Mouse (Mus musculus) layer of hippocampus, postnatal 25 days (tissue): ENCODE results near the gene Lrr1. TPM values are rescaled to one million over a fixed set of nuclear protein-coding genes. Genes with fewer than 3 reads are reported as not detected.
"Not testable (repeated sequence)": the region's sequence is repeated elsewhere in the genome, so short reads cannot be mapped to it uniquely, and the experiment has no call there.

Experiments used
- DNase-seq, 2 experiments: peaks; one replicate each; pipeline ENCODE4 v3.0.0; 2022; ENCODE audit warnings: mixed read lengths in 2 of 2, low spot score in 1 of 2; ENCODE audit errors: extremely low spot score in 1 of 2
- total RNA-seq, 2 experiments: library from RNA; stranded (reverse); gene quantifications; 2 replicates each; pipeline ENCODE4 v1.2.3; 2021

Lrr1 gene
- total RNA-seq, 2 experiments from 2014 or later, result not detected

- DNase-seq, result not testable (repeated sequence)
Observed at GRCm38 (mm10) chr12:69160677-69161076, 7.9 kb upstream of the Lrr1 start.

GRCm38 (mm10) chr12:69163586-69163985 is 5.0 kb upstream of the Lrr1 start:
- DNase-seq, result not testable (repeated sequence)

DNA sequence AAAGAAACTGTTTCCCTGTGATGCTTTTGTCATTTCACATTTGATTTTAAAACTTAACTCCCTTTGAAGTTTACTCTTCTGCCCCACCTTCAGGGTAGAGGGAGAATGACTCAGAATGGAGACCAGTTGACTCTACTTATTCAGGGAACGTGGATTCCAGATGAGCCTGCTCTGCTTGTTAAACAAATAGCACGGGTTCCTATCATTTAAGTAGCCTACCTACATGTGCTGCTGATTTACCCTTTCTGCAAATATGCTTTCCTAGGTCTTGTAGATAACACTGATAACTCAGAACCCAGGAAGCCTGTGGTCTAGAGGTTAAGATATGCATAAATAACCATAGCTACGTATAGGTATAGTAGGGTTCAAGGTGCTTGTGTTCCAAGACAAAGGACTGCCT is 3.7 kb upstream of the Lrr1 start:
- DNase-seq, result no peak

DNA sequence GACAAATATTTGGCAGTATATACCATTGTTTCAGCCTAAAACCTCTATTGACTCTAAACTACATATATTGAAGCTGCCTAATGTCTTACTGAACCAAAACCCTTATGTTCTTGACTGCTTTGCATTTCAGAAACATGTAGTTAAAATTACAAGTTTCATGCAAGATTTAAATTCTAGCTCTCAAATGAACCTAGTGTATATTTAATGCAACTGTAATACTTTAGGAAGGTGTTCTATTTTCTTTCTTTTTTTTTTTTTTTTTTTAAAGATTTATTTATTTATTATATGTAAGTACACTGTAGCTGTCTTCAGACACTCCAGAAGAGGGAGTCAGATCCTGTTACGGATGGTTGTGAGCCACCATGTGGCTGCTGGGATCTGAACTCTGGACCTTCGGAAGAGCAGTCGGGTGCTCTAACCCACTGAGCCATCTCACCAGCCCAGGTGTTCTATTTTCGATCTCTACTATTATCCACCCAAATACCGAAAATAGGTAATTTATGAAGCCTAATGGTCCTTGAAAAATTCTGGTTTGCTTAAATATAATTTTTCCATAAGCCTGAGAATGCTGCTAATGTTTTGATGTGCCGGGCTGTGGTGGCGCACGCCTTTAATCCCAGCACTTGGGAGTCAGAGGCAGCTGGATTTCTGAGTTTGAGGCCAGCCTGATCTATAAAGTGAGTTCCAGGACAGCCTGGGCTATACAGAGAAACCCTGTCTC is 1.6 kb upstream of the Lrr1 start:
- not testable (repeated sequence) for DNase-seq

DNA sequence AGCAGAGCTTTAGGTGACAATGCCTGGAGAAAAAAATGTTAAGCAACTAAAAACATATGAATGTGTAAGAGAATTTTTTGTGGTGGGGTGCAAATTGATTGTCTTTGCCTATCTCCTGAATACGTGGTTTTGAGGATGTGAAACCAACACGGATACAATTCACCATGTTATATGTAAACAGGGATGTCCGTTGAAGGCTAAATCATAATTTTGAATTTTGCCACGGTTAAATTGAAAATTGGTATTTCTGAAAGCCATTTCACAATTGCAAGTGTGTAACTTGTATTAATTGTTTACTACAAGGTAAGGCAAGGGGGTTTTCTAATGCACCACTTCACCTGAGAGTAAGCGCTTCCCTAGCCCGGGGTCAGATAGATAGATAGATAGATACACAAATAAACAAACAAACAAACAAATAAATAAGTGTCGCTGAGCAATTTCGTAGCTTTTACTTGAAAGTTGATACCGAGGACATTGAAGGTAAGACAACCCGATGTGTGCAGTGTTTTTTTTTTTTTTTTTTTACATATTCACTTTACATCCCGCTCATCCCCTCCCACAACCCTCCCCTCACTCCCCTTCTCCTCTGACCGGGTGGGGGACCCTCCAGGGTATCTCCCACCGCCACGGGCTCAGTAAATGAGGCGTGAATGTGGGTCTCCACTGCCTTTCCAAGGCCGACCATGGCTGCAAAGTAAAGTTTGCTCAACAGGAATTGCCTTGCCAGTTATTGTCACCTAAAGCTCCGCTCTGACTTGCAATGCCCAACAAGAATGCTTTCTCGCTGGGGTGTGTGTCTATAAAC is 756 bp upstream of the Lrr1 start:
- DNase-seq, result no peak

GRCm38 (mm10) chr12:69171307-69171706 is 2.7 kb downstream of the Lrr1 start:
- no peak for DNase-seq

- DNase-seq, result no peak
Observed at GRCm38 (mm10) chr12:69175975-69176374, 7.4 kb downstream of the Lrr1 start.

GRCm38 (mm10) chr12:69177526-69177925 is 8.9 kb downstream of the Lrr1 start:
- DNase-seq, result no peak

- DNase-seq, result no peak
Observed at GRCm38 (mm10) chr12:69179371-69179770, 10.8 kb downstream of the Lrr1 start.

GRCm38 (mm10) chr12:69181800-69182199 is 13.2 kb downstream of the Lrr1 start:
- DNase-seq, result no peak

- peak; percentile 98 to 99 for DNase-seq
Observed at GRCm38 (mm10) chr12:69183583-69184308, 15.1 kb downstream of the Lrr1 start, which contains the start of the genes Rpl36al and Mgat2. Gene Rpl36al, minus strand, starts transcription at chr12:69184083. Gene Mgat2, plus strand, starts transcription at chr12:69184157.

DNA sequence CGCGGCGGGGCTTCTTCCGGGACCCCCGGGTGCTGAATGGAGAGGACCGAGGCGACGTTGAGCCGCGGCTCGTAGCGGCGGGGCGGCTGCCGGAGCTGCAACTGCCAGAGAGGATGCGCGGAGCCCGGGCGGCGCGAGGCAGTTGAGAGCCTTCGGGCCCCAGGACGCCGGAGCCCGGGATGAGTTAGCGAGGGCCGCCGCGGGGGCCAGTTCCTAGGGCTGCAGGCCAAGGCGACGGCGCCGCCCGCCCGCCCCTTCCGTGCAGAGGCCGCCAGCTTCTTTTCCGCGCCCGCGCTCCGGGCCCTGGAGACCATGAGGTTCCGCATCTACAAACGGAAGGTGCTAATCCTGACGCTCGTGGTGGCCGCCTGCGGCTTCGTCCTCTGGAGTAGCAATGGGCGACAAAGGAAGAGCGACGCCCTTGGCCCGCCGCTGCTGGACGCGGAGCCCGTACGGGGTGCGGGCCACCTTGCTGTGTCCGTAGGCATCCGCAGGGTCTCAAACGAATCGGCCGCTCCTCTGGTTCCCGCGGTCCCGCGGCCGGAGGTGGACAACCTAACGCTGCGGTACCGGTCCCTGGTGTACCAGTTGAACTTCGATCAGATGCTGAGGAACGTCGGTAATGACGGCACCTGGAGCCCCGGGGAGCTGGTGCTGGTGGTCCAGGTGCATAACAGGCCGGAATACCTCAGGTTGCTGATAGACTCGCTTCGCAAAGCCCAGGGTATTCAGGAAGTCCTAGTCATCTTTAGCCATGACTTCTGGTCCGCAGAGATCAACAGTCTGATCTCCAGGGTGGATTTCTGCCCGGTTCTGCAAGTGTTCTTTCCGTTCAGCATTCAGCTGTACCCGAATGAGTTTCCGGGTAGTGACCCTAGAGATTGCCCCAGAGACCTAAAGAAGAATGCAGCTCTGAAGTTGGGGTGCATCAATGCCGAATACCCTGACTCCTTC is 16.0 kb downstream of the Lrr1 start:
- DNase-seq, result peak in 1 of 2 experiments; percentile 20

GRCm38 (mm10) chr12:69185371-69185770 is 16.8 kb downstream of the Lrr1 start:
- DNase-seq, result no peak

- DNase-seq, result no peak
Observed at GRCm38 (mm10) chr12:69186811-69187471, 18.3 kb downstream of the Lrr1 start.

DNA sequence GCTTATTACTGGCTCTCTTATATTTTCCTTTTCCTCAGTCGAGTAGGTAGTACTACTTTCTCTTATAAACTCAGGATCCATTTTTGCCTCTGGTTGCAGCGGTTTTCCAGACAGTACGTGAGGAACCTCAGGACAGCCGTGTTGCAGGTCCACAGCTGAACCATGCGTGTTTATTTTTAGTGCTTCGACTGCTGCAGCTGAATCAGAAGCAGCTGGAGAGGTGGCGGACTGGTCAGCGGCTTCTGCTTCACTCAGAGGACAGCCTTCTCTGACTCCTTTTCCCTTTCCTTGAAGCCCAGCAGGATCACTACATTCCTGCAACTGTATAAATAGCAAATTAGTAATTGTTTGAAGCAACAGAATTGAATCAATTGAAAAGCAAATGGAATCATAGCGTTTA is 21.5 kb downstream of the Lrr1 start:
- DNase-seq, result no peak

GRCm38 (mm10) chr12:69190522-69190921 is 21.9 kb downstream of the Lrr1 start:
- DNase-seq, result no peak

- no peak for DNase-seq
Observed at GRCm38 (mm10) chr12:69191396-69191795, 22.8 kb downstream of the Lrr1 start.

DNA sequence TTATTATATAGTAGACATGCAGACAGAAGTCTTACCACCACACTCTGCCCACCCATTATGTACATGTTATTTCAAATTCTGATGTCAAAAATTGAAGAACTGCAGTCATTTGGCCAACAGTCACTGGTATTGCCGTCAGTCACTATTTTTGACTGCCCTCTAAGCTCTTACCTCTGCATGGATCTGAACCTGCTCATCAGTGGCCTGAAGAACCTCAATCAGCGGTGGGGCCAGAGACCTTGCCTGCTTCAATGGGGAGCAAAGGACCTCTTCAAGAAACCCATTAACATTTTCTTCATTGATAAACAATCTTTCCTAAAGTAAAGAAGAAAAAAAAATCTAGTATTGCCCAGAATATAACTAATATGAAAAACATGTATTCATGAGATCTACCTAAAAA is 24.0 kb downstream of the Lrr1 start:
- no peak for DNase-seq
